In genomic region chr4:95307134-95307533, GRCm38 (mm10) we compare ENCODE assay signal across 16 mouse cellular contexts.
"Had no signal": no experiment of that assay in that cellular context is flagged by ENCODE, and none has a peak within 500 bp of the region (broad histone marks: within the 10 kb centered on the region; RNA-seq: fewer than 3 reads in every experiment).

No protein-coding gene starts in this region.

- H3K27ac ChIP-seq: neural tube, embryonic 13.5 days; neural tube, embryonic 15.5 days; stomach, embryonic 15.5 days; stomach, postnatal 0 days had no signal

- DNase-seq: retina, postnatal 1 day; right cerebral cortex, adult 18-20 months; right cerebral cortex, postnatal 14 days; right cerebral cortex, postnatal 25 days; right cerebral cortex, postnatal 4 days; spleen, adult 18-20 months; thymus, adult 18-20 months; thymus, adult 2 months; thymus, postnatal 14 days; thymus, postnatal 25 days; thymus, postnatal 36 days; thymus, postnatal 4 days had no signal

- H3K4me3 ChIP-seq: neural tube, embryonic 13.5 days; neural tube, embryonic 15.5 days; stomach, embryonic 15.5 days had no signal
